Mouse (Mus musculus) spleen, adult 12 weeks (tissue): ENCODE measurements around the gene Cdk17.

ENCODE experiments used
- DNase-seq: peaks from one replicate; pipeline ENCODE4 v3.0.0; 2022; ENCODE audit warnings: low spot score

The Cdk17 gene

DNA sequence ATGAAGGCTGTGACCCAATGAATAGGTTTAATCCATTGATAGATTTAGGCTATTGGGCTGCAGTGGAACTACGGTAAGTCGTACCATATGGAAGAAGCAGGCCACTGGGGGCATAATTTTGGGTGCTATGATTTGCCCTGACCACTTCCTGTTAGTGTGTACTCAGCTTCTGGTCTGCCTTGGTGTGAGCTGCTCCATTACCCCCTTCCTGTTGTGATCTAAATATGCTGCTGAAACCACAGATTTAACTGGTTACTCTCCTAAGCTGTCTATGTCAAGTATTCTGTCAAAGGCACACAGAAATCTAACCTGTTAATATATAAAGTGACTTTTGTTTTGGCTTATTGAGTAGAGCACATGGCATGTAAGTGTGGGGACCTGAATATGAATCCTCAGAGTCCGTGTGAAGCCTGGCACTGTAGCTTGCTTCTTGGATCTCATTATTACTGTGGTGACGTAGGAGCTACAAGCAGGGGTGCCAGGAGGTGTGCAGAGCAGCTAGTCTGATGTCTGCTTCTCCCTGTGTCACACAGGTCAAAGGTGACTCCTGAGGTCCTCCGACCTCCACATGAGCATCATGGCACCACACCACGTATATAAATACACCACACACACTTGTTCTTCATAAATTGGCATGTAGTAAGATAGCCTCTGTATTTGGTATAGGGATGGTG, 10.6 kb downstream of the Cdk17 start:
- DNase-seq: no peak

DNA sequence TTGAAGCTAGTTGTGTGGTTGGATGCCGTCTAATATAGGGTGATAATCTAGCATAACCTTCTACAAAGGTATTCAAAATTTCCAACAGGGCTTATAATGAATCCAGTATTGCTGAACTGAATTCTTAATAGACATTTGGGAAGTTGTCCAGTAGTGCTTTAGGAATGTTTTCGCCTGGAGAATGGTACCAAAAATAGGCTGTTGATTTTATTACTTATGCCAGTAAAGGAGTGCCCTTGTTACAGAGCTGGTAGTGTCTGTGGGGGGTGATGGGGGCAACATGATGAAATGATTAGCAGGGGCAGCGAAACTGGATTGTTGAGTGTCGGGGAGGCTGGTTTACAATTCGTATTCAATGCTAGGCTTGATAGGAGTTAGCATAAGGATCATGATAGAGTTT, 16.8 kb downstream of the Cdk17 start:
- no peak for DNase-seq

DNA sequence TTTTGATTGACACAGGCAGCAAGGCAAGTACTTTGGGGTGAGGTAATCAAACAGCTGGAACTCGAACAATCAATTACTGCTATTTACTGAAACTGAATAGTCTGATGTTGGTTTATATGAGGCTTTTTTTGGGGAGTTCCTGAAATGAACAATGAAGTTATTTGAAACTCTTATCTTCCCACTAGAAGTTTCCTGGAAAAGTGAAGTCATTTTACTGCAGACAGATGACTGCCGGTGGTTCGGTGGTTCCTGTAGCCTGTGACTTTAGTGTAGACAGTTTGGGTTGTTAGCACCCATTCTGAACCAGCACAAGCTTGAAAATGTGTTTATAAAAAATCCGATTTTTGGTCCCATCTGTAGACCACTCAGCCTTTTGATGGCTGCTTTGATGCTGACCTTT, 17.2 kb downstream of the Cdk17 start:
- no peak for DNase-seq

DNA sequence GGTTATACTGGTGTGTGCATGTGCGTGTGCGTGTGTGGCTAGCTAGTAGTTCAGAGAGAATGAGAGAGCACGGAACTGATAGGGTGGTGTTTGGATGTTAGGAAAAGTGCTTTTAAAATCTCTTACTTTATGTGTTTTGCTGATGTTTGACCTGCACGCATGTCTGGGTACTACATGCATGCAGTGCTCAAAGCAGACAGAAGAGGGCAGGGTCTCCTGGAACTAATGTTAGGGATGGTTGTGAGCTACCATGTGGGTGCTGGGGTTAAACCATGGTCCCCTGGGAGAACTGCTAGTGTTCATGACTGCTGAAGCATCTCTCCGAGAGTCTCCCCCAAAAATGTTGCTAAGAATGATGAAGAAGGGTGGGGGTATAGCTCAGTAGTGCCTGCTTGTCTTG, 18.0 kb downstream of the Cdk17 start:
- no peak for DNase-seq

DNA sequence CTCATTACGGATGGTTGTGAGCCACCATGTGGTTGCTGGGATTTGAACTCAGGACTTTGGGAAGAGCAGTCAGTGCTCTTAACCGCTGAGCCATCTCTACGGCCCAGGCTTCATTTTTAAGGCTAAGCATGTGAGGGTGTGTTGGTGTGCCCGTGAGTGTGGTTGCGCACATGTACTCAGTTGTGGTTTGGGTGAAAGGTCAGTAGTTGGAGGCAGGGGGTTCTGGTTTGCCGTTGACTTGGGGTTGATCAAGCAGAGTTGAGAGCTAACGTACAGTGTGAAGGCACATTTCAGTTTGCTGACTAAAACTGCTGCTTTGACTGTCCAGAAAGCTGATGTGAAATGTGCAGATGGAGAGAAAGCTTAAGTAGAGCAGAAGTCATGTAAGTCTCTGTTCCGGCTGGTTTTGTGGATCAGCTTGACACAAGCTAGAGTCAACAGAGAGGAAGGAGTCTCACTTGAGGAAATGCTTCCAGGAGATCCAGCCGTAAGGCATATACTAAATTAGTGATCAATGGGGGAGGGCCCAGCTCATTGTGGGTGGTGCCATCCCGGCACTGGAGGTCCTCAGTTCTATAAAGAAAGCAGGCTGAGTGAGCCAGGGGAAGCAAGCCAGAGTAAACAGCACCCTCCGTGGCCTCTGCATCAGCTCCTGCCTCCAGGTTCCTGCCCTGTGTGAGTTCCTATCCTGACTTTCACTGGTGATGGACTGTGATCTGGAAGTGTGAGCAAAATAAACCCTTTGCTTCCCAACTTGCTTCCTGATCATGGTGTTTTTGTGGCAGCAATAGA, 19.2 kb downstream of the Cdk17 start:
- no peak for DNase-seq

DNA sequence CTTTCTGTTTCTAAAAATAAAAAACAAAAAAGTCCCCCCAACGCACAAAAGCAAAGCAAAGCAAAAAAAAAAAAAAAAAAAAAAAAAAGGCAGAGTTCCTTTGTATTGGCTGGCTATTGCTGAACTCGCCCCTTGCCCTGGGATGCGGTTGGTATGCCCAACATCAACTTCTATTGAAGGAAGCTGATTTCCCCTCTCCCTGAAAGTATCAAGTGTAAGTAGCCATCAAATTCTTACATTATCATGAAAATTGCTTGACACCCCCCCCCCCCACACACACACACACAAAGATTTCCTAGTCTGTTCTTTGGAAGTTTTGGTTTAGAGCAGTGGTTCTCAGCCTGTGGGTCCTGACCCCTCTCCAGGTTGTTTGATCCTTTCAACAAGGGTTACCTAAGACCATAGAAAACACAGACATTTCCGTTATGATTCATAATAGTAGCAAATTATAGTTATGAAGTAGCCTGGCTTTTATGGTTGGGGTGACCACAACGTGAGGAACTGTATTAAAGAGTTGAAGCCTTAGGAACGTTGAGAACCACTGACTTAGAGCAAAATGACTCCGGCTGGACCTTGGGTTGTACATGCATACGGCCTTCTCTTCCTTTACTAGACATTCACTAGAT, 23.8 kb downstream of the Cdk17 start:
- no peak for DNase-seq

DNA sequence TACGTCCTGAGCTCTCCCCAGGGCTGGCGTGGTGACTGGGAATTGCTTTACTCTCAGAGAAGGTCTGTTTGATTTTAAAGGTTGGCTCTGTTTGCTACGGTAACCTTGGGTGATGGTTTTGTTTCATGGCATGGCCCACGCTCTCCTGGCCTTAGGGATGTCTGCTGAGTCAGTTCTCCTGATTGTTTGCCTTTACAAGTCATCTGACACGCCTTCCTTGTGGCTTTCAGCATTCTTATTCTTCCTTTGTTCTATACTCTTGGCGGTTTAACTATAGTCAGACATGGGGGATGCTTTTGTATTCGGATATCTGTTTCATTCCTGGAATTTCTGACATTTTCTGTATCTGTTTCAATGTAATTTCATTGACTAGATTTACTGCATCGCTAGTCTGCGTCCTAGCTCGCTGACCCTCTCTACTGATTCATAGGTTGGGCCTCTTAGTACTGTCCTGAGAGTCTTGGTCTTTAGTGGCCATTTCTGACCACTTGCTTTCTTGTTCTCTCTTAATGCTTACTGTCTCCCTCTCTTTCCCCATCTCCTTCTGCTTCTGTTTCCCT, 27.8 kb downstream of the Cdk17 start:
- no peak for DNase-seq

DNA sequence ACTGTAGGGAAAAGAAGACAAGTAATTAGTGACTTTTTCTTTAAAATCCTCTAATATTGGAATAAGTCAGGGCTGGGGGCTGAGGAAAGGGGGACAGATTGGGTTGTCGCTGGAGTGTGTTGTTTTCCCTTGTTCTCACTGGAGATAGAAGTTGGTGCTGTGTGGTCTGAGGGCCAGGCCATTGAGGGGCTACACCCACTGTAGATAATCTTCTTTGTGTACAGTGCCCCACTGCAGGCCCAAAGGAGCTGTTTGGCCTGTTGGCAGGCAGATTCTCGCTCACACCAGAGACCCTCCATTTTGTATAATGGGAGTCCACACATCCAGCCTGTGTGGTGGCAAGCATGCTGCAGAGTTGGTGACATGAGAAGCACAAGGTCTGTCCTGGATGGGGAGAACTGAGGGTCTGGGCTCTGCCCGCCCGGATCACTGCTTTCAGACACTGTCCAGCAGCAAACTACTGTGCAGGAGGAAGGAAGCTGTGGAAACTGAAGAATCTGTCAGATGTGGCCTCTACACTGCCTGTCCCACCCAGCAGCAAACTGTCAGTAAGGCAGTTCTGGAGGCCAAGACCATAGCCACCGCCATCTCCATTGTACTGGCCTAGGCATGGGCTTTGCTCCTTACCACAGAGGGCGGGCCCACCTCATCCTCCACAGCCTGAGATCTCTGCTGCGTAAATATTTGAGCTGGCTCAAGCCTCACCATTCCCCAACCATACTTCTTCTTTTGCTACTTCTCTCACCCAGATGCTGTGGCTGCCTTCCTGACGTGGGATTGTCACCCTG, 30.0 kb downstream of the Cdk17 start:
- DNase-seq: no peak

DNA sequence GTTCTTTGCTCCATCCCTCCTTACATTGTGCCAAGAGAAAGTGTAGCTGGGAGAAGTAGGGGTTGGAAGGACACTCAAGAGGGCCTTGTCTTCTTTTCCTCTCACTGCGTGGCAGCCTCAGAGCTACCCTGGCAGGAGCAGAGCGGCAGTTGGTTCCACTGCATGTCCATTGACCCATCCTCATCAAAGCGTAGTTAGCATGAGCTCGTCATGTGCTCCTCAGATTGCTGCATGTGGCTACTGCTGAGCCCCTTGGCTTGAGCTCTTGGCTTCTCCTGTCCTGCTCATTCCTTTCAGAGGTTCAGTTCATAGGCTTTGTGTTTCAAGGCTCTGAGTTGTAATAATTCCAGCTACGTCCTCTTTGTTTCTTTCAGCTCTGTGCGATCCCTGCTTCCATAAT, 36.4 kb downstream of the Cdk17 start:
- no peak for DNase-seq

DNA sequence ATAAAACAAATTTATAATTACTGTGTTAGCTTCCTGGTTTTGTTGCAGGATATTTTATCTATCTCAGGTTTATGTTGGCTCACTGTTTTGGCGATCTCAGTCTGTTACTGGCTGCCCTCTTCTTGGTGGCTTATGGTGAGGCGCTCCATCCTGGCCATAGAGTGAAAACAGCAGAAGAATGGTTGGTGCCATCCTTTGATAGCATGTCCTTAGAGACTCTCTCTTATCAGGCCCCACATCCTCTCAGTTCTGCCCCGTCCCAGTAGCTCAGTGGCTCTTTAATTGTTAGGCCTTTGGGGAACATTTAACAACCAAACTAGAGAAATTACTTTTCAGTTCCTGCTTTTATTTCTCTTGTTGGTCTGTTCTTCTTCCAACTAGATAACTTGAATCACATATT, 38.3 kb downstream of the Cdk17 start:
- DNase-seq: no peak

DNA sequence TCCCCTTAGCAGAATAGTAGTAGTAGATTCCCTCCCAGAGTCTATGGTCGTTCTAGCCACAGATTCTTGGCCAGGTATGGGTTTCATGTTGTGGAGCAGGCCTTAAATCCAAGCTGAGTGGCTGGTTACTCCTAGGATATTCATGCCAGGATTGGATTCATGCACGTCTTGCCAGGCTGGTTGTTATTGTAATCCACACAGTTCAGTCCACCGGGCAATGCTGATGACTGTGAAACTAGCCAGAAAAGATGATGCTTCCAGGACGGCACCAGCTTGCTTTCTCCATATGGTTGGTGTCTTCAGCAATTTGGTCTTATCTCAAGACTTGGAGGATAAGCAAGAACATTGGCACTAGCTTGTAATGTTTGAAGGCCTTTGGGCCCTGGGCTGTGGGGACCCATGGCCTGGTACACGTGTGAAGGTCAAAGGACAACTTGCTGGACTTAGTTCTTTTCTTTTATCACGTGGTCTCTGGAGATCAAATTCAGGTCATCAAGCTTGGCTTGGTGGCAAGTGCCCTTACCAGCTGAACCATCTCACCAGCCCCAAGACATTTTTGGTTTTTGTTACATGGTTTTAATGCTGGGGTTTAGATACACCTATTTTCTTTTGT, 41.3 kb downstream of the Cdk17 start:
- DNase-seq: no peak

DNA sequence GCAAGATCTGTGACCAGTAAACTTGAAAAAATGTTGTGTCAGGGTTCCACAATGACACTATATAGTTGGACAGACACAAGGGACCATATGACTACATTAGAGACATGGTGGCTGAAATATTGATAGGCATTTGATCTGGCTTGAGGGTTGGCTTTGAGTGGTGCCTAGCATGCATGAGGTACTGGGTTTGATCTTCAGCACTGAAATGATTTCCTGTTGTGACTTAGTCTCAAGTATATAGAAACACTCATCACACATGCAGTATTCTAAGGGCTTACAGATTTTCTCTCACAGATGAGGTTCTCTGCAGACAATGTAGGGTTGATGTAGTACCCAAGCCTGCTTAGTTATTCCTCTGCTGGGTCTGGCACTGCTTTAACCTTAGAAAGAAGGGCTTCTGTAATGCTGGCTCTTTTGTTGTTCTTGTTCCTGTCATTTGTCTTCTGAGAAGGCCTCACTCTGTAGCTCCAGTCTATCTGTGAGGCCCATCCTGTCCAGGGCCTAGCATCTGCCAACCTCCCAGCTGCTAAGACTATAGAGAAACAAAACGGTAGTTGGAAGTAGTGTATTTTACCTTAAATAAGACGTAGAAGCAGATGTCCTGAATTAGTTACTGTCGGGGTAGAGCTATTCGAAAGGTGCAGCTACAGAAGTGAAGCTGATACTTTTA, 44.7 kb downstream of the Cdk17 start:
- no peak for DNase-seq

DNA sequence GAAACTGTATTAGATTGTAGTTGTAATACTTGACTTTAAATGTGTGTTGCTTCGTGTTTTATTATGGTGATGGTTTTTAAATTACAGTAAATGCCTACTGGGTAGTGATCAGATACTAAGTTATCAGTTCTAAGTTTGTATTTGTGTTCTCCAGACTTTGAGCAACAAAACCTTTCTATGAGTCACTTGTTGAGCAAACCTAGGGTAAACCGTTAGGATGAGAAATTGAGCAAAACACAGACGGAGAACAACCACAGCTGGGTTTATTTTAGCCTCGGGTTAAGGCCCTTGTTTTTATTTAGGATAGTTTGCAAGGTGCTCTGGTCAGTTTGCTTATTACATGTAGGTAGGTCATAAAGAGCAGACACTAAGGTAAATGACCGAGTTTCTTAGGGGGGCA, 46.5 kb downstream of the Cdk17 start:
- no peak for DNase-seq

DNA sequence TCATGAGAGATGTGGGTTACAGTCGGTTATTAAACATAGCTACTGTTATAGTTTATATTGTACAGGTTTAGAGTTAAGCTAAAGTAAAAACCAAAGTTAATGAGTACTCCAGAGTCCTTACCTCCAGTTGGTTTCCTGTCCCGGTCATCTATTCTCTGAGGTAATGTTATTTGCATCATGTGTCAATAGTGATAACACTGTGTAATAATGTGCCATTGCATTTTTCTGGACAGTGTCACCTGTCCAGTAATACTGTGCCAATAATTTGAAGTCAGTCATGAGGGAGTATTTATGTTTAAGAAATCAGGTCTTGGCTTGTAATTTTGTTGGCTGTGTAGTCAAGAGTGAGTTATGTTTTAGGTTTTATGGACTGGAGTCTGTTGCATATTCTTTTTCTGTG, 52.0 kb downstream of the Cdk17 start:
- DNase-seq: no peak

DNA sequence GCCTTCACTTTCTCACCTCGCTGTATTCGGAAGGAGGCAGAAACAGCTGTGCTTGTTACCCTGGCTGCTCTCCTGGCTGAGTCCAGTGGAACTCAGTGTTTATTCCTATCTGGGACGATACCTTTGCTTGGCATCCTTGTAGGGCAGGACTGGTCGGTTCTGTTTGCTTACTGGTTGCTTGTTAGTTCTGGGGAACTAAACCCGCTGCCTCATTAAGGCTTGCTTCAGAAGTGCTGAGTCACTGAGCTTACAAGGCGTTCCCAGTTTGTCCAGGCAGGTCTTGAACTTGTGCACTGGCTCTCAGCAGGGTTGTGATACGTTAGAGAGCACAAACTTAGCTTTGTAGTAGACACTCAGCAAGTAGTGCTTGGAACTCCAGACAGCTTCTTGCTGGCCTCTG, 52.7 kb downstream of the Cdk17 start:
- no peak for DNase-seq

DNA sequence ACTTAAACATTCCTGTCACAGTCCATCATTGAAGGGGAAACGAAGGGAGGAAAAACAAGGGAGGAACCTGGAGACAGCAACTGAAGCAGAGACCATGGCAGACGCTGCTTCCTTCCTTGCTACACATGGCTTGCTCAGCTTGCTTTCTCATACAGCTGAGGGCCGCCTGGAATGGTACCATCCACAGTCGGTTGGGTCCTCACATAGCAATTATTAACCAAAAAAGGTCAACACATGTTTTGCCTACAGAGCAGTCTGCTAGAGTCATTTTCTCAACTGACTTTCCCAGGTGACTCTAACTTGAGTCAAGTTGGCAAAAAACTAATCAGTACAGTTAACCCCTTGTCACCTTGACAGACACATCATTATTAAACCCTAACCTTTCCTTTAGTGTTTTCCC, 53.6 kb downstream of the Cdk17 start:
- no peak for DNase-seq

DNA sequence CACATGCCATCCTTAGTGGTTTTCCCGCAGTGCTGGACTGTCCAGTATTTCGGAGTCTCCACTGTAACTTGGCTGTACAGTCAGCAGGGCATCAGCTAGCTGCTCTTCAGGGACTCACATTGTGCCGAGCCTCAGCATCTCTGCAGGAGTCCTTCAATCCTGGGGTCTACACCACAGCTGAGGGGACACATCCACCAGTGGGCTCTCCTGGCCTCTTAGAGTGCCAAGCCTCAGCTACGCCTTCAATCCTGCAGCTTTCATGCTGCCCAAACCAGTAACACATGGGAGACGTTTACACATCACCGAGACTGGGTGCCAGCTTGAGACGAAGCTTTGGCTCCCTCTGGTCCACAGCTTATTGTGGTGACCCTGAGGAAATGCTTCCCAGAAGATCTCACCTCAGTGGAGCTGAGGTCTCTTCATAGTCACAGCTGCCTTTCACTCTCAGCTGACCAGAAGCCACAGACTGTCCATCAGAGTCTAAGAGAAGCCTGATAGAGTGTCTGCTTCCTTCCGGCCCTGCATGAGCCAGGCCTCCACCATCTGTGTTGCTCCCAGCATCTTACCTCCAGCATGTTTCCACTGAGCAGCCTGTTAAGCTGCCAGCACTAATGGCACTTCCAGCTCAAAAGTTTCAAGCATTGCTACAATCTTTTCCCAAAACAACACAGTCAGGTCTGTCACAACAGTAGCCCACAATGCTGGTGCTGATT, 54.5 kb downstream of the Cdk17 start:
- no peak for DNase-seq

DNA sequence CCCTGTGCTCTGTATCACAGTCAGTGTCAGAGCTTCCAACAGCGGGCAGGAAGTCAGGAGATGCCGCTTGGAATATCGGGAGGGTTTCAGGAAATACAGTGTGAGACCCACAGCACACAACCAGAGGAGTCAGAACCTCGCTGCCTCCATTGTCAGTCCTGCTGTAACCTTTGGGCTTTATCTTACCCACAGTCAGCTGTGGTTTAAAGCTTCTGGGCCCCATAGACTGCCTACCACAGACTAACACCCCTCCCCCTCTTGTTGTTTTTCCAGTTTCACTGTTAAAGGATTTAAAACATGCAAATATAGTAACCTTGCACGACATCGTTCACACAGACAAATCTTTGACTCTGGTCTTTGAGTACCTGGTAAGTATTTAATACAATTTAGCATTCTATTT, 65.1 kb downstream of the Cdk17 start:
- no peak for DNase-seq

DNA sequence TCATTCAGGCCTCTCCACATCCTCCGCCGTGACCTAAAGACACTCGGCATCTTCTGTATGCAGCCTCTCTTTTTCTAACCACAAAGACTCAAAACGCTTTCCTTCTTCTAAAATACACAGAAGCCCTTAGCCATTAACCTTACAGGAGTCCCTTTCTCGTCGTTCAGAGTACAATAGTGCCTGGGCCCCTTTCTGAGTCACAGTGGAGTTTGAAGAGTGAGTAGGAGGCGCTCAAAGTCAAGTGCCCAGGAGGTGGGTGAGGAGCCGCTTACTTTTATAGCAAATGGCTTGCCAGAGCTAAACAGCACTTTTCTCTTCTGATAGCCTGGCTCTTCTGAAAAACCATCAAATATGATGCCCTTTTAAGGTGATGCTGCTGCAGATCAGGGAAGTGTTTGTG, 67.2 kb downstream of the Cdk17 start:
- DNase-seq: no peak

DNA sequence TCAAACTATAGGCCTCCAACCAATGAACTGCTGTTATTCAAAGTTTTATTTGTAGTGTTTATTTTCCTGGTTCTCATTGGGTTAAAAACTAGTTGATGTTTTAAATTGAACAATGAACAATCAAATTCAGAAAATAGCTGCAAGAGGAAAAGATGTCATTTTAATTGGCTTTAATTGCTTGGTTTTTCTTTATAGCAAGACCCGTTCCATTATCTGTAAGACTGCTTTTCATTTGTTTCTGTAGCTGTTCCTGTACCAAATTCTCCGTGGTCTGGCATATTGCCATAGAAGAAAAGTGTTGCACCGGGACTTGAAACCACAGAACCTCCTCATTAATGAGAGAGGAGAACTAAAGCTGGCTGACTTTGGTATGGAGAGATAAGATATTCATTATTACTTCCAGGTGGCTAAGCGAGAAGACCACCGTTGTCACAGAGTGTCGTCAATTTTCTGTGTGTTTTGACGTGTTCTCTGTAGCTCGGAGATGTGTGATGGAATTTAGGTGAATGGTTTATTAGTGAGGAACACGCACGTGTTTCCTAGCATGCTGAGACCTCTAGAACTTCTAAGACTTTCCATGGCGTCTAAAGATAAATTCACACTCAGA, 67.8 kb downstream of the Cdk17 start:
- DNase-seq: no peak
